Mouse (Mus musculus) embryonic facial prominence, embryonic 13.5 days (tissue): ENCODE data around the gene Cnga3. TPM values are rescaled to one million over a fixed set of nuclear protein-coding genes. Genes with fewer than 3 reads are reported as not detected.

Experiments
- ATAC-seq: fragments of 200-750 bp; cut with Nextera tagmentation; 2 replicates; pipeline ENCODE4 v1.8.0; 2017; ENCODE audit warnings: low read depth; ENCODE audit not compliant: insufficient number of reproducible peaks, insufficient read depth, low FRiP score, low TSS enrichment
- H3K27ac ChIP-seq: fragments of 300-500 bp; sonication (generic); 2 replicates; pipeline ENCODE4 v1.5.1; 2015; ENCODE audit warnings: moderate library complexity, mild to moderate bottlenecking, inconsistent platforms
- H3K27me3 ChIP-seq: fragments of 300-500 bp; sonication (generic); 2 replicates; pipeline ENCODE4 v1.6.1; 2015; ENCODE audit warnings: mild to moderate bottlenecking, inconsistent platforms
- H3K36me3 ChIP-seq: fragments of 300-500 bp; sonication (generic); 2 replicates; pipeline ENCODE4 v1.6.1; 2015; ENCODE audit warnings: mild to moderate bottlenecking, inconsistent platforms
- H3K4me1 ChIP-seq: fragments of 300-500 bp; sonication (generic); 2 replicates; pipeline ENCODE4 v1.6.1; 2015; ENCODE audit warnings: inconsistent platforms
- H3K4me2 ChIP-seq: fragments of 300-500 bp; sonication (generic); 2 replicates; pipeline ENCODE4 v1.6.1; 2015; ENCODE audit warnings: moderate library complexity, mild to moderate bottlenecking, inconsistent platforms
- H3K4me3 ChIP-seq: fragments of 300-500 bp; sonication (generic); 2 replicates; pipeline ENCODE4 v1.5.1; 2015; ENCODE audit warnings: mild to moderate bottlenecking, inconsistent platforms
- H3K9ac ChIP-seq: fragments of 300-500 bp; sonication (generic); 2 replicates; pipeline ENCODE4 v1.6.1; 2015; ENCODE audit warnings: mild to moderate bottlenecking, inconsistent platforms
- H3K9me3 ChIP-seq: fragments of 300-500 bp; sonication (generic); 2 replicates; pipeline ENCODE4 v1.6.1; 2016; ENCODE audit warnings: inconsistent platforms
- WGBS: fragments of 180-500 bp; shearing (Covaris S2); methylation state at CpG from one replicate; pipeline ENCODE4 v1.1.7; 2015; ENCODE audit warnings: mixed read lengths; 5-methylcytosine and 5-hydroxymethylcytosine counted together
- polyA plus RNA-seq: library from polyadenylated mRNA; unstranded; fragments of >200 nt; fragmentation: Nextera tagmentation; extraction: Ambion mirVana; gene quantifications from 2 replicates; pipeline ENCODE4 v1.2.1, GENCODE M21; 2015

Cnga3 gene
- polyA plus RNA-seq, 1 experiment from 2014 or later, result 0.14 TPM

- no peak overlapping the region for H3K27ac ChIP-seq
These were observed 73.5 kb downstream of the Cnga3 start for GRCm38 (mm10) chr1:37287748-37288147.

GRCm38 (mm10) chr1:37288181-37288935 lies 74.1 kb downstream of the Cnga3 start:
- no peak for ATAC-seq
- Histone ChIP-seq H3K9ac (no peak overlapping the region), H3K36me3 (no peaks in the 10 kb centered on the region), H3K4me1 (no peaks in the 10 kb centered on the region), H3K9me3 (no peaks in the 10 kb centered on the region), H3K4me3 (no peak overlapping the region), H3K27me3 (no peaks in the 10 kb centered on the region), H3K4me2 (no peak overlapping the region), H3K27ac (no peak overlapping the region)
- 64% methylated on average over 11 of the region's 11 CpGs for WGBS

More at GRCm38 (mm10) chr1:37287748-37288147, 73.5 kb downstream of the Cnga3 start:
- ATAC-seq, result no peak
- WGBS, result 91% methylated on average over 1 of the region's 1 CpGs
- Histone ChIP-seq H3K9ac (no peak overlapping the region), H3K4me1 (no peaks in the 10 kb centered on the region), H3K36me3 (no peaks in the 10 kb centered on the region), H3K27me3 (no peaks in the 10 kb centered on the region), H3K4me2 (no peak overlapping the region), H3K9me3 (no peaks in the 10 kb centered on the region), H3K4me3 (no peak overlapping the region)

- Histone ChIP-seq H3K4me3 (no peak overlapping the region), H3K27ac (no peak overlapping the region), H3K4me1 (no peaks in the 10 kb centered on the region), H3K27me3 (no peaks in the 10 kb centered on the region), H3K9me3 (no peaks in the 10 kb centered on the region), H3K9ac (no peak overlapping the region), H3K36me3 (no peaks in the 10 kb centered on the region), H3K4me2 (no peak overlapping the region)
- no peak for ATAC-seq
- WGBS, result 84% methylated on average over 7 of the region's 7 CpGs
These were observed 74.7 kb downstream of the Cnga3 start for GRCm38 (mm10) chr1:37288941-37289340.

- no peak for ATAC-seq
- Histone ChIP-seq H3K9me3 (no peaks in the 10 kb centered on the region), H3K4me3 (no peak overlapping the region), H3K27me3 (no peaks in the 10 kb centered on the region), H3K4me2 (no peak overlapping the region), H3K27ac (no peak overlapping the region), H3K4me1 (peaks cover 10% of the 10 kb centered on the region), H3K36me3 (no peaks in the 10 kb centered on the region), H3K9ac (no peak overlapping the region)
- 47% methylated on average over 1 of the region's 1 CpGs for WGBS
These were observed 82.2 kb downstream of the Cnga3 start for GRCm38 (mm10) chr1:37296414-37296813.

- Histone ChIP-seq H3K9ac (no peak overlapping the region), H3K36me3 (no peaks in the 10 kb centered on the region), H3K9me3 (no peaks in the 10 kb centered on the region), H3K27ac (no peak overlapping the region), H3K4me1 (peaks cover 10% of the 10 kb centered on the region), H3K4me3 (no peak overlapping the region), H3K4me2 (no peak overlapping the region), H3K27me3 (no peaks in the 10 kb centered on the region)
- ATAC-seq, result no peak
- WGBS, result 83% methylated on average over 2 of the region's 2 CpGs
These were observed 84.7 kb downstream of the Cnga3 start for GRCm38 (mm10) chr1:37298904-37299303.

GRCm38 (mm10) chr1:37299540-37300491 lies 85.6 kb downstream of the Cnga3 start, which contains the start of gene Inpp4a:
Gene Inpp4a, plus strand, starts transcription at chr1:37299865.
- WGBS, result 1% methylated on average over 77 of the region's 77 CpGs
- peak; percentile 91 for ATAC-seq
- peak within 1 kb of the TSS; percentile 4; the same call in 1 of the 2 replicates for H3K27ac ChIP-seq

GRCm38 (mm10) chr1:37300650-37301049 lies 86.4 kb downstream of the Cnga3 start:
- peak overlapping the region; percentile 92 for H3K4me3 ChIP-seq
- peak overlapping the region; percentile 74 for H3K4me2 ChIP-seq
- 69% methylated on average over 5 of the region's 5 CpGs for WGBS
- H3K27me3 ChIP-seq, result no peaks in the 10 kb centered on the region
- H3K9me3 ChIP-seq, result no peaks in the 10 kb centered on the region
- H3K27ac ChIP-seq, result no peak overlapping the region
- no peak for ATAC-seq
- H3K36me3 ChIP-seq, result no peaks in the 10 kb centered on the region
- peaks cover 10% of the 10 kb centered on the region for H3K4me1 ChIP-seq
- peak overlapping the region; percentile 89 for H3K9ac ChIP-seq

More at GRCm38 (mm10) chr1:37299540-37300491, 85.6 kb downstream of the Cnga3 start, which contains the start of gene Inpp4a:
- Histone ChIP-seq H3K27me3 (no peaks in the 10 kb centered on the region), H3K36me3 (no peaks in the 10 kb centered on the region), H3K4me2 (peak within 1 kb of the TSS; percentile 74), H3K9ac (peak within 1 kb of the TSS; percentile 89), H3K9me3 (no peaks in the 10 kb centered on the region), H3K4me3 (peak within 1 kb of the TSS; percentile 92), H3K4me1 (peaks cover 10% of the 10 kb centered on the region)

- WGBS, result 72% methylated on average over 3 of the region's 3 CpGs
- no peaks in the 10 kb centered on the region for H3K36me3 ChIP-seq
- ATAC-seq, result no peak
These were observed 88.6 kb downstream of the Cnga3 start for GRCm38 (mm10) chr1:37302801-37303200.

GRCm38 (mm10) chr1:37305691-37306287 lies 91.6 kb downstream of the Cnga3 start:
- no peak overlapping the region for H3K4me2 ChIP-seq
- no peak overlapping the region for H3K9ac ChIP-seq
- H3K27ac ChIP-seq, result no peak overlapping the region
- no peaks in the 10 kb centered on the region for H3K27me3 ChIP-seq
- peaks cover 5% of the 10 kb centered on the region; the same call in 1 of the 2 replicates for H3K9me3 ChIP-seq
- H3K4me3 ChIP-seq, result no peak overlapping the region
- peaks cover 5% of the 10 kb centered on the region for H3K4me1 ChIP-seq
- WGBS, result 81% methylated on average over 9 of the region's 9 CpGs
- no peaks in the 10 kb centered on the region for H3K36me3 ChIP-seq
- no peak for ATAC-seq

More at GRCm38 (mm10) chr1:37302801-37303200, 88.6 kb downstream of the Cnga3 start:
- H3K9ac ChIP-seq, result no peak overlapping the region
- H3K4me2 ChIP-seq, result no peak overlapping the region
- H3K27ac ChIP-seq, result no peak overlapping the region
- no peaks in the 10 kb centered on the region for H3K27me3 ChIP-seq
- no peak overlapping the region for H3K4me3 ChIP-seq
- H3K9me3 ChIP-seq, result no peaks in the 10 kb centered on the region
- peaks cover 10% of the 10 kb centered on the region for H3K4me1 ChIP-seq

GRCm38 (mm10) chr1:37307586-37307985 lies 93.4 kb downstream of the Cnga3 start:
- no peaks in the 10 kb centered on the region for H3K27me3 ChIP-seq
- H3K36me3 ChIP-seq, result no peaks in the 10 kb centered on the region
- no peak overlapping the region for H3K4me2 ChIP-seq
- 80% methylated on average over 2 of the region's 2 CpGs for WGBS
- H3K4me3 ChIP-seq, result no peak overlapping the region
- no peaks in the 10 kb centered on the region for H3K4me1 ChIP-seq
- no peak overlapping the region for H3K9ac ChIP-seq
- no peak for ATAC-seq
- H3K9me3 ChIP-seq, result peaks cover 5% of the 10 kb centered on the region; the same call in 1 of the 2 replicates
- H3K27ac ChIP-seq, result no peak overlapping the region

- Histone ChIP-seq H3K4me3 (no peak overlapping the region), H3K27ac (no peak overlapping the region), H3K4me2 (no peak overlapping the region), H3K27me3 (no peaks in the 10 kb centered on the region), H3K4me1 (no peaks in the 10 kb centered on the region), H3K9ac (no peak overlapping the region), H3K9me3 (peaks cover 5% of the 10 kb centered on the region; the same call in 1 of the 2 replicates), H3K36me3 (no peaks in the 10 kb centered on the region)
- WGBS, result 84% methylated on average over 8 of the region's 8 CpGs
- ATAC-seq, result no peak
These were observed 93.9 kb downstream of the Cnga3 start for GRCm38 (mm10) chr1:37308021-37308742.
